Mouse (Mus musculus) MN1 (cell line): ENCODE data around the gene Afg1l.

Source experiments
- DNase-seq: peaks from one replicate; pipeline ENCODE4 v3.0.0-alpha.2; 2016; ENCODE audit warnings: low spot score

Gene Afg1l

DNA sequence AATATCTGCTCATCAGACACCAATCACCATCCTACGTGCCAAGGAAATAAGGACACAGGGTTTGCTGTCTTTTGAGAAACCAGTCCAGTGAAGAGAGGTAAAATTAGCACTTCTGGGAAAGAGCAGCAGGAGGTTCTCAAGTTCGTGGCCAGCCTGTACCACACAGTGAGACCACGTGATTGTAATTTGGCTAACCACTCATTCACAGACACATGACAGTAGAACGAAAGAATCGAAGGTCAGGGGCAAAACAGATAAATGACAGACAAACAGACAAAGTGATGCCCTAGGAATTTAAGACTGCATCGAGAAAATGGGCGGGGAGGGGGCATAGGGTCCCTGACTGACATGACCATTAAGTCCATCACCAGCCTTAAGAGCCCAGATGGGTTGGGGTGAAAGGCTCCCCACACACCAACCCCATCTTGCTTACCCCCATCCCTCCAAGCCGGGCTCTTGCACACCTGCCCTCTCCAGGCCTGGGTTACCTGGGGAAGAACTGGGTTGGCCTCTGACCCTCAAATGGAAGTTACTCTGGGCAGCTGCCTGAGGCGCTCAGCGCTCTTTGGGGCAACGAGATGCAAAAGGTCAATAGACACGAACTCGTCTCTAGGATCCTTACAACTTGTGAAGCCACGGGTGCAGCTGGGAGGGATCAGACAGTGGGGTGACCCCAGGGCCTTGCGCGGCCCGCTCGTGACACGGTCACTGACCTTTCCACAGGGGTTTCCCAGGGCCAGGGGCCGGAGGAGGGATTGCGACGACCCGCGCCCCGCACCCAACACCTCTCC, 620 bp downstream of the Afg1l start:
- no peak for DNase-seq

GRCm38 (mm10) chr10:42476774-42477475, 1.4 kb downstream of the Afg1l start:
- peak; percentile 31 for DNase-seq

DNA sequence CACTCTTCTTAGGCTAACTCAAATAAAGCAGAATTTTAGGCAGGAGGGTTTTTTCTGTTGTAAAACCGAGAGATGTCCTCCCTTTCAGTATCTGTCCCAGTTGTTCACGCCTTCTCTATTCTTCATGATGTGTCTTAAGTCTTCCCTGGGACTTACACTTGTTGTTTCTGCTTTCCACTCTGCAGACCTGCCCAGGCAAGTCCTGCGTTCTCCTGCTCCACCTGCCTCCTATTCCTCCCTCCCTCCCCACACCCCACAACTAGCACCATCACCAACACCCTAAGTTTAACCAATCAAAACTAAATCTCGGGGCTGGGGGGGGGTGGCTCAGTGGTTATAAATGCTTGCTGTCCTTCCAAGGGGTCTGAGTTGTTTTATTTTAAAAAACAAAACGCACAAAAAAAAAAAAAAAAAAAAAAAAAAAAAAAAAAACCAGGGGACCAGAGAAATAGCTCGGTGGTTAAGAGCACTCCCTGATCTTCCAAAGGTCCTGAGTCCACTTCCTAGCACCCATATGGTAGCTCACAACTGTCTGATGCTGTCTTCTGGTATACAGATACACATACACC, 3.3 kb downstream of the Afg1l start:
- DNase-seq, result no peak

DNA sequence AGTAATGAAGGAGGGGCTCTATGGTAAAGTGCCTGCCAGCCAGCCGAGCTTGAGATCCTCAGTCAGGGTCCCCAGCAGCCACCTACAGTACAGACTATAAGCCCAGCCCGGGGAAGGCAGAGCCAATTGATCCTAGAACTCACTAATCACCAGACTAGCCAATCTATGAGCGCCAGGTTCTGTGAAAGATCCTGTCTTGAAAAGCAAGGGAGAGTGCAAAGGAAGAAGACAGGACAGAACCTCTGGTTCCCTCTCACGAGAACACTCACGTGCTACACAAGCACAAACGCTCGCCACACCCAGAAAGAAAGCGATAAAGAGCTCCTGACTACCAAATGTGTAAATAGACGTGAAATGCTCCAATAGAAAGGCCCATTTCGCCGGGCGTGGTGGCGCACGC, 13.6 kb downstream of the Afg1l start:
- DNase-seq, result no peak

DNA sequence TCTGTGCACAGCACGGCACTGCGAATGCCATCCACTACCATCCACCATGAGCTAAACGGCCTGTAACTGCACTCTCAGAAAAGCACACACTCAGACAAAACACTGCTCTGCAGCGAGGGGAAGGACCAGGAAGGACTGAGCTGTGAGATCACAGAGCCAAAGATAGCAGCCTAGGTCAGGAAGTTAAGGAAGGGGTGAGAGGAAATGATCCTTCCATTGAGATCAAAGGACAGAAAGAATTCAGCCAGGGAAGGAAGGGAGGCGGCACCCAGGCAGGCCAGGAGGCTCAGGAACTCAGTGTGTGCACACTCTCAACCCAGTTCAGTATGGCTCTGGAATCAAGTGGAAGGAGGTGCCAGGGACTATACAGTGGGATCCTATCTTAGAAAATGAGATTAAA, 14.1 kb downstream of the Afg1l start:
- DNase-seq, result no peak

DNA sequence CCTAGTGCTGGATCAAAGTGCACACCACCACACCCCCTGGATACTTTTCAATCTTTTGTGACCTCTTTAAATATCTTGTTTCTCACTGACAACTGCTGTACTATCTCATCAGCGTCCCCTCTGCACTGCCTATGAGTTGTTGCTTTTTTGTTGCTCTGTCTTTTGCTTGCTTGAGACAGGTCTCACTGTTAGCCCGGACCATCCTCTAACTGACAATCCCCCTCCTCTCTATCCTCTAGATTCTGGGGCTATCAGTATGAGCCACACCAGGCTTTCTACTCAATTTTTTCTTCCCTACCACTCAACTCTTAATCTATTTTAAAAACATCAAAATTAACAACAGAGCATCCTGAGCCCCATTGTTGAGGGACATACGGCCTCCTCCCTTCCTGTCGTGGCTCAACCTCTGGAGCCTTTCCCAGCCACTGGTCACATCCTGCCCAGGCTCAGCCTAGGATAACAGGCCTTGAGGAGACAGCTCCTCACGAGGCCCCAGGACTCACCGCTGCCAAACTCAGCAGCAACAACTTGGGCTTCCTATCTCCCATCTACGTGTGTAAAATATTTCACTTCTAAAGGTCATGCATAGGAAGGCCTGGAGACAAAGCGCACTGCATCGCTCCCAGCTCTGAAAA, 20.7 kb downstream of the Afg1l start:
- peak; percentile 43 for DNase-seq

GRCm38 (mm10) chr10:42455981-42456380, 22.4 kb downstream of the Afg1l start:
- DNase-seq, result no peak

GRCm38 (mm10) chr10:42454690-42455089, 23.7 kb downstream of the Afg1l start:
- DNase-seq, result no peak

- peak; percentile 35 for DNase-seq
Measured at GRCm38 (mm10) chr10:42454266-42454665, 24.1 kb downstream of the Afg1l start.

GRCm38 (mm10) chr10:42449672-42450071, 28.7 kb downstream of the Afg1l start:
- DNase-seq, result no peak

DNA sequence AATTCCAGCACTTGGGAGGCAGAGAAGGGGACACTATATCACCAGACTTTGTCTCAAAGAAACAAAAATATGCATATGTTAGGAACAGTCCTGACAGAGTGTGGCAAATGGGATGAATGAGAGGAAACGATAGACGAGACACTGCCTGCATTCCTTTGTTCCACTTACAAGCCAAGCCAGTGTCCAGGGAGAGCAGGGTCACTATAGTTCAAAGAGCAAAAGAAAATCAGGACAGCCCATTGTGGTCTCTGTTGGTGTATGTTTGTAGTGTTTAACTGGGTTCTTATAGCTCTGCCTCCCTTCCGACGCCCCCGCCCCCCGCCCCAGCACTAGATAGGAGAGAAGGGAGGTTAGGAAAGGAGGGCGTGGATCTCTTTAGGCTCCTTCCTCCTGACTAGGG, 30.0 kb downstream of the Afg1l start:
- DNase-seq, result no peak

DNA sequence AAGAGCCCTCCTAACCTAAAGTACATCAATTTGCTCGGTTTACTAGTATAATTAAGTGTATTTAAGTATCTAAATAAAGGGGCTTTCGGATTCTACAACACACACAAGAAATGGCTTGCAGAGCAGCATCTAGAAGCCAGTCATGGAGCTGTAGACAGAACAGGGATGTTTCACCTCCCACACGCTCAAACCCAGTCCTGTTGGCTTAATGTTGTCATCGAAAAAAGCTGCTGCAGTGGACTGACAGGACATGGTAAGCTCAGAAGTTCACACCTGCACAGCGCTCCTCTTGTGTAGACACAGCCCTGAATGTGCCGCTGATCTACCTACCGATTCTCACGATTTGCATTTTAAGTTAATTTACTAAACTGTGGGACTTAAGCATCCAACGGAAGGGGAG, 32.2 kb downstream of the Afg1l start:
- no peak for DNase-seq

GRCm38 (mm10) chr10:42436842-42437805, 41.2 kb downstream of the Afg1l start:
- DNase-seq, result no peak

- DNase-seq, result no peak
Measured at GRCm38 (mm10) chr10:42417530-42418174, 60.7 kb downstream of the Afg1l start.

- no peak for DNase-seq
Measured at GRCm38 (mm10) chr10:42415821-42416470, 62.4 kb downstream of the Afg1l start.

DNA sequence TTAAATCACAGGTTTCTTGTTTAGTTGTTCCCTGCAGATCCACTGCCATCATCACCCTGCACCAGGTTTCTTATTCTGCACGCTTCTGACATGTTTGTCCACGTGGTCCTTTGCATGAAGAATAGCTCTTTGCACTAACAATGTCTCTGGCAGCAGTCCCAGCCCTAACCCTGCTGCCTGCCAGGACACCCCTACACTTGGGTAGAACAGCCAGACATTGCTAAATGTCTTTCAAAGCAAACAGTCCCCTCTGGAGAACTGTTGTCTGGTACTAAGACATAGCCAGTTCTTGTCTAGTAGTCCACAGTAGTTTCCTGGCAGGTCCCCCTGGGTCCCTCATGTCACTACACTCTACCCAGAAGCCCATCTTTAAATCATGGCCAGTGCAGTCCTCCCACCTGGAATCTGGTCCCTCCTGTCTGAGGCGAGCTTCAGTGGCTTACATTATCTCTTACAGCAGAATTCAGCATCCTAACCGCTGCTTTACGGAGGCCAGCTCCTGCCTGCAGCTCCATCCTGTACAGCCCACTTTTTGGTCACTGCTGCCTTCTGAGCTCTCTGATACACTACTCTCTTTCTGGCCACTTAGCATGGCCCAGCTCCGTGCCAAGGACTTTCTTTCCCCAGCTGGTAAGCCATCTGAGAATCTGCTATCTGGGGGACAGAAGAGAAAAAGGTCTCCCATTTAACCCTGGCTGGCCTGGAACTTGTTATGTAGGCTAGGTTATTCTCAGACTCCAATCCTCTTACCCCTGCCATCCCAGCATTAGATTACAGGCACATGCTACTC, 67.4 kb downstream of the Afg1l start:
- DNase-seq, result peak; percentile 37

DNA sequence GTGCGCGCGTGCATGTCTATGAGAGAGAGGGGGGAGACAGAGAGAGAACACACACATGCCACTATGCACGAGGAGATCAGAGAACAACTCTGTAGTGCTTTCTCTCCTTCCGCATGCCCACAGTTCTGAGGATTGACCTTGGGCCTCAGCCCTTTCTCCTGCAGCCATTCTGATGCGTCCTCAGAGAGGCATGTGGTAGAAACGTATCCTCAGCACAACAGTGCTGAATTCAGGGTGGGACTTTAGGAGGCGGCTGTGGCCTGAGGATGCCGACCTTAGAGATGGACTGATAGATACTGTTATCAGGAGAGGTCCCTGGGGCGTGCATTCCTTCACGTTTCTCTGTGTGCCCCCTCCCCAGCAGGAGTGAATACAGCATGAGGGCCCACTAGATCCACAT, 87.9 kb downstream of the Afg1l start:
- no peak for DNase-seq

DNA sequence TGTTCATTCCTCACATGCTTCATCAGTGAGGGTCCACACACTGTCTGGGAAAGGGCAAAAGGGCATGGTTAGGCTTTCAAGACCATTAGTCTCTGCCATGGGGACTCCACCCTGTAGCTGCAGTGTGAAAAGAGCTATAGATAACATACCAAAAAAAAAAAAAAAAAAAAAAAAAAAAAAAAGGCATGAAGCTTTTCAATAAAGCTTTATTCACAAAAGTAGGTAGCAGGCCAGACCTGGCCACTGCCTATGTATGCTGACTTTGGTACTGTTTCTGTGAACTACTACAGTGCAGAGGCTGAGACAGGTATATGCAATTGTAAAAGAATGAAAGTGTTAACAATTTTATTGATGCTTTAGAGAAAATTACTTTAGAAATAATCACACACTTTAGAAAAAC, 90.2 kb downstream of the Afg1l start:
- DNase-seq, result no peak

DNA sequence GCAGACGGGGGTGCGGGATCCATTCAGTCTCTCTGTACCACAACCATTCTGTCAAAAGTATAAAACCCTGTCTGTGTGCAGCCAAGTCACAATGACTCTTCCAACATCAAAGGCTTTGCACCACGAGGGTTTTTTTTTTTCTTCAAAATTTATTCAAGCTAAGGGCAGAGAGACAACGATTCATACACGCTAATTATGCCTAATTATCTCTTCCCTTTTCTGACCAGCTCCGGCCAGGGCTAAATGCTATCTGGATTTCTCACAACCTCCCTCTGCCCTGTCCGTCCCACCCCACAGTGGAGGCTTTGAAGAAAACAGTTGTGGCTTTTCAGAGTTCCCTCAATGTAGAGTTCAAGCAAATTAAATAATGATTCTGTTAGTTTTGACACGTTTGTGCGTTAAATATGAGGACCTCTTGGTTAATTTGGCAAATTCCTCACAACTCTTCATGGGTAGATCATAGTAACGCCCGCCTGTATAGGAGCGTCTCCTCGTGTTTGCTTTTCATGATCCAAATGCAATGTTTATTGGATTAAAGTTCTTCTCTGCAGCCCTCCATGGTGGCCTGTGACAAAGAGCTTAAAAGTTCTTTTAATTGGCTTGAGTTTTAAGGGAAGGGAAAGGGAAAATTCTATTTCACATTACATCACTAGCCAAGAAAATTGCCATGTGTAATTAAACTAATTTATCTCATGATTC, 93.3 kb downstream of the Afg1l start:
- no peak for DNase-seq
